Mouse (Mus musculus) kidney, postnatal 0 days (tissue): ENCODE results near the gene Mob3a. TPM values are rescaled to one million over a fixed set of nuclear protein-coding genes. Genes with fewer than 3 reads are reported as not detected.
A peak's percentile ranks its signal among the peaks of the same experiment; 100 is the strongest.

Experiments used
- ATAC-seq: fragments of 200-750 bp; cut with Nextera tagmentation; replicated peaks from 2 replicates; pipeline ENCODE4 v1.8.0; 2017; ENCODE audit warnings: low read depth, moderate number of reproducible peaks, moderate TSS enrichment, moderate library complexity; ENCODE audit not compliant: low FRiP score
- DNase-seq: peaks from one replicate; pipeline ENCODE4 v3.0.0-alpha.2; 2016; ENCODE audit warnings: low spot score
- H3K27ac ChIP-seq: fragments of 300-500 bp; sonication (generic); 2 replicates; pipeline ENCODE4 v1.5.1; 2014; ENCODE audit warnings: mild to moderate bottlenecking
- H3K27me3 ChIP-seq: fragments of 300-500 bp; sonication (generic); 2 replicates; pipeline ENCODE4 v1.6.1; 2014; ENCODE audit warnings: low read length, mixed read lengths; ENCODE audit not compliant: insufficient read depth
- H3K36me3 ChIP-seq: fragments of 300-500 bp; sonication (generic); 2 replicates; pipeline ENCODE4 v1.6.1; 2014; ENCODE audit warnings: low read length, mixed read lengths; ENCODE audit not compliant: insufficient read depth
- H3K4me1 ChIP-seq: fragments of 300-500 bp; sonication (generic); replicated peaks from 2 replicates; pipeline ENCODE4 v1.6.1; 2014; ENCODE audit warnings: antibody characterized with exemption, low read length, mixed read lengths; ENCODE audit not compliant: insufficient read depth
- H3K4me2 ChIP-seq: fragments of 300-500 bp; sonication (generic); 2 replicates; pipeline ENCODE4 v1.6.1; 2014; ENCODE audit warnings: mild to moderate bottlenecking, low read length, moderate library complexity, mixed read lengths
- H3K4me3 ChIP-seq: fragments of 300-500 bp; sonication (generic); replicated peaks from 2 replicates; pipeline ENCODE4 v1.5.1; 2014; ENCODE audit warnings: low read depth, low read length
- H3K9ac ChIP-seq: fragments of 300-500 bp; sonication (generic); 2 replicates; pipeline ENCODE4 v1.6.1; 2014; ENCODE audit warnings: low read depth, low read length
- H3K9me3 ChIP-seq: fragments of 300-500 bp; sonication (generic); replicated peaks from 2 replicates; pipeline ENCODE4 v1.6.1; 2016; ENCODE audit warnings: low read length, inconsistent platforms, mixed read lengths
- CTCF ChIP-seq: IDR thresholded peaks from 2 replicates; pipeline ENCODE4 v1.5.1; 2016; ENCODE audit warnings: antibody characterized with exemption, low read depth, mild to moderate bottlenecking, moderate library complexity
- WGBS: fragments of 180-500 bp; shearing (Covaris S2); extraction: QIAGEN DNeasy Blood & Tissue Kit; methylation state at CpG from one replicate; pipeline ENCODE4 v1.1.7; 2014; 5-methylcytosine and 5-hydroxymethylcytosine counted together
- polyA plus RNA-seq: library from polyadenylated mRNA; unstranded; fragments of >200 nt; fragmentation: Nextera tagmentation; extraction: Ambion mirVana; gene quantifications from 2 replicates; pipeline ENCODE4 v1.2.1, GENCODE M21; 2015

Mob3a gene
- polyA plus RNA-seq, 1 experiment from 2014 or later = 22.3 TPM

- Histone ChIP-seq H3K27ac (no peak overlapping the region), H3K4me3 (no peak overlapping the region), H3K9ac (no peak overlapping the region), H3K4me1 (peaks cover 33% of the 10 kb centered on the region), H3K36me3 (peaks cover 6% of the 10 kb centered on the region; the same call in 1 of the 2 replicates), H3K9me3 (no peaks in the 10 kb centered on the region), H3K4me2 (no peak overlapping the region), H3K27me3 (no peaks in the 10 kb centered on the region)
- WGBS = 93% methylated on average over 6 of the region's 6 CpGs
- no peak for DNase-seq
- no peak for ATAC-seq
- TF ChIP-seq CTCF = no peak
Measured at GRCm38 (mm10) chr10:80682003-80682402, 19.8 kb downstream of the Mob3a start.

GRCm38 (mm10) chr10:80680260-80680696, 21.5 kb downstream of the Mob3a start:
- H3K4me2 ChIP-seq = no peak overlapping the region
- peaks cover 36% of the 10 kb centered on the region for H3K4me1 ChIP-seq
- H3K27ac ChIP-seq = peak overlapping the region; percentile 99
- ATAC-seq (no peak), DNase-seq (no peak)
- no peaks in the 10 kb centered on the region for H3K9me3 ChIP-seq
- no peak overlapping the region for H3K4me3 ChIP-seq
- TF ChIP-seq CTCF = no peak
- no peaks in the 10 kb centered on the region for H3K27me3 ChIP-seq
- WGBS = 54% methylated on average over 2 of the region's 2 CpGs
- H3K9ac ChIP-seq = 0 out of 2 replicates have a peak overlapping the region, but pooled peaks have one; percentile 19
- peaks cover 2% of the 10 kb centered on the region; the same call in 1 of the 2 replicates for H3K36me3 ChIP-seq

GRCm38 (mm10) chr10:80679556-80680259, 22.1 kb downstream of the Mob3a start:
- no peaks in the 10 kb centered on the region for H3K27me3 ChIP-seq
- TF ChIP-seq CTCF = no peak
- ATAC-seq = no peak
- no peak overlapping the region for H3K4me2 ChIP-seq
- H3K4me1 ChIP-seq = peaks cover 40% of the 10 kb centered on the region
- 25% methylated on average over 9 of the region's 9 CpGs for WGBS
- peak; percentile 55 for DNase-seq
- 0 out of 2 replicates have a peak overlapping the region, but pooled peaks have one; percentile 19 for H3K9ac ChIP-seq
- no peaks in the 10 kb centered on the region for H3K9me3 ChIP-seq
- H3K36me3 ChIP-seq = no peaks in the 10 kb centered on the region
- H3K4me3 ChIP-seq = no peak overlapping the region
- H3K27ac ChIP-seq = peak overlapping the region; percentile 99

GRCm38 (mm10) chr10:80678601-80679377, 23.0 kb downstream of the Mob3a start:
- ATAC-seq (no peak; the same call in 1 of the 2 replicates), DNase-seq (peak; percentile 68)
- Histone ChIP-seq H3K4me1 (peaks cover 49% of the 10 kb centered on the region), H3K27me3 (no peaks in the 10 kb centered on the region), H3K36me3 (no peaks in the 10 kb centered on the region), H3K4me2 (peak overlapping the region; percentile 0; the same call in 1 of the 2 replicates), H3K4me3 (no peak overlapping the region), H3K27ac (peak overlapping the region; percentile 99), H3K9ac (no peak overlapping the region), H3K9me3 (no peaks in the 10 kb centered on the region)
- TF ChIP-seq CTCF = no peak
- WGBS = 42% methylated on average over 9 of the region's 10 CpGs

DNA sequence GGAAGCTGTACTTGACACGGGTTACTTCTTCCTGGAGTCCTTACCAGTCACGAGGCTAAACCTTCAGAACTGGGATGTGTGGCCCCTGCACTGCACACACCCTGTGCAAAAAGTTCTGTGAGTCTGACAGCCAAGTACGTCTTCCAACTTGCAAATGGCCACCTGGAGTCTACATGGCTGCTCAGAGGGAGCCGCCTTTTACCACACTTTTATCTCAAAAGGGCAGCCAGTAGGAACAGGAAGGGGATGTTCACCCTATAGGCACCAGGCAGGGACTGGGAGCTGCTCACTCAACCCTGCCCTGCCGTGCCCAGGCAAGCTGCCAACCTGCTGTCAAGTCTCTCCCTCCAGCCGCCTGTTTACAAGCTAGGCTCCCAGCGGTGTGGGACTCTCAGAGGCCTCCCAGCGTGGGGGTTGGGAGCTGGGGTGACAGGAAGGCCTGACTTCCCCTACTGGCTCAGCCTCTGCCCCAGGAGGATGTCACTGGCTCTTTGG, 23.8 kb downstream of the Mob3a start, which contains the start of gene Mknk2:
Mknk2 (minus strand) TSS at position 171 of the 495 bp plus-strand sequence.
- peak within 1 kb of the TSS; percentile 99 for H3K27ac ChIP-seq
- peaks cover 57% of the 10 kb centered on the region for H3K4me1 ChIP-seq
- ATAC-seq (peak; percentile 67), DNase-seq (peak; percentile 96)
- 0 out of 2 replicates have a peak, but pooled peaks cover 5% of the 10 kb centered on the region for H3K36me3 ChIP-seq
- TF ChIP-seq CTCF = no peak
- no peaks in the 10 kb centered on the region for H3K27me3 ChIP-seq
- peak within 1 kb of the TSS; percentile 74 for H3K4me2 ChIP-seq
- no peaks in the 10 kb centered on the region for H3K9me3 ChIP-seq
- peak within 1 kb of the TSS; percentile 43 for H3K4me3 ChIP-seq
- 3% methylated on average over 8 of the region's 8 CpGs for WGBS
- H3K9ac ChIP-seq = peak within 1 kb of the TSS; percentile 78
